Mouse (Mus musculus) splenic B cell, adult 2 months (primary cell): ENCODE data around the gene Galr3.

Experiments
- DNase-seq: peaks from one replicate; pipeline ENCODE4 v3.0.0-alpha.2; 2011; ENCODE audit warnings: low read depth, low spot score
- H3K27me3 ChIP-seq: 2 replicates; pipeline ENCODE4 v1.6.1; 2012; ENCODE audit warnings: mild to moderate bottlenecking, low read length, moderate library complexity, mixed read lengths; ENCODE audit not compliant: control insufficient read depth, poor library complexity, insufficient read depth, severe bottlenecking
- H3K36me3 ChIP-seq: 2 replicates; pipeline ENCODE4 v1.6.1; 2012; ENCODE audit warnings: mild to moderate bottlenecking, low read length, moderate library complexity, mixed read lengths; ENCODE audit not compliant: control insufficient read depth, poor library complexity, insufficient read depth, severe bottlenecking

The Galr3 gene

DNA sequence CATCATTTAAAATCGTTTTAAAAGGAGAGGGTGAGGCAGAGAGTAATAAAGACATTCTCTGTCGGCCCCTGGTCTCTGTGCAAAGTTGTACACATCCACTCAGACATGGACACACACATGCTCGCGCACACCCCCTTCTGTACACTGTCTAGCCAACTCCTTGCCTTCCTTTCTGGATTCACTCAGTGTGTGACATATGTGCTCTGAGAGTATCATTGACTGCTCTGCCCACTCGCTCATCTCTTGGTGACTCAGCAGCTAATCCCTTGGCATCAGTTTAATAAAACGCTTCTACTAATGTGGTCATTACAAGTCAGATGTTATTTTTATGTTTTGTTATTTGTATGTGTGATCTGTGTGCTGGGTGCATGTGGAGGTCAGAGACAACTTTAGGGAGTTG is 50.6 kb downstream of the Galr3 start:
- DNase-seq, result no peak
- peaks cover 14% of the 10 kb centered on the region for H3K36me3 ChIP-seq
- H3K27me3 ChIP-seq, result peaks cover 2% of the 10 kb centered on the region; the same call in 1 of the 2 replicates
